ENCODE assay signal across 8 mouse cellular contexts in genomic region chr9:21962416-21963059, GRCm38 (mm10). TPM values are rescaled to one million over a fixed set of nuclear protein-coding genes. Genes with fewer than 3 reads are reported as not detected.
A peak's percentile ranks its signal among the peaks of the same experiment; 100 is the strongest.
DNase-seq lines count a peak whose midpoint lies in the region; ATAC-seq and TF ChIP-seq lines count a peak whose summit lies in the region.

No protein-coding gene starts in this region.

- no peaks in the 10 kb centered on the region for H3K9me3 ChIP-seq in forebrain, embryonic 16.5 days (ENCODE audit: control insufficient read depth, low read length)
- H3K9me3 ChIP-seq in hindbrain, embryonic 12.5 days (replicated peaks): no peaks in the 10 kb centered on the region

- 6% methylated on average over 34 of the region's 34 CpGs for WGBS in cerebellum, adult 2 months
- WGBS in forebrain, embryonic 16.5 days: 3% methylated on average over 34 of the region's 34 CpGs
- WGBS in hindbrain, embryonic 12.5 days: 4% methylated on average over 34 of the region's 34 CpGs

- TF ChIP-seq CTCF in cerebellum, adult 2 months (IDR thresholded peaks at IDR 0.05; ENCODE audit: borderline replicate concordance, insufficient read depth, low read depth, low read length): peak; percentile 7; the same call in 1 of the 2 replicates

- no peak for TF ChIP-seq POLR2A in cerebellum, adult 2 months (IDR thresholded peaks at IDR 0.05; ENCODE audit: borderline replicate concordance, insufficient read depth, low read length)

- H3K4me3 ChIP-seq in cerebellum, adult 2 months (replicated peaks; ENCODE audit: insufficient read depth, low read depth, low read length): peak overlapping the region; percentile 50
- H3K4me3 ChIP-seq in forebrain, embryonic 16.5 days (replicated peaks; ENCODE audit: low read length): peak overlapping the region; percentile 44
- peak overlapping the region; percentile 37 for H3K4me3 ChIP-seq in hindbrain, embryonic 12.5 days

- peak overlapping the region; percentile 76 for H3K4me2 ChIP-seq in forebrain, embryonic 16.5 days (ENCODE audit: low read length)
- H3K4me2 ChIP-seq in hindbrain, embryonic 12.5 days (replicated peaks): peak overlapping the region; percentile 59

- peak overlapping the region; percentile 47 for H3K9ac ChIP-seq in forebrain, embryonic 16.5 days (replicated peaks; ENCODE audit: low read depth, low read length)
- peak overlapping the region; percentile 39 for H3K9ac ChIP-seq in hindbrain, embryonic 12.5 days

- peaks cover 12% of the 10 kb centered on the region for H3K4me1 ChIP-seq in cerebellum, adult 2 months (ENCODE audit: control insufficient read depth, insufficient read depth, low read length)
- peaks cover 16% of the 10 kb centered on the region for H3K4me1 ChIP-seq in forebrain, embryonic 16.5 days (replicated peaks; ENCODE audit: control insufficient read depth, insufficient read depth, low read length)
- H3K4me1 ChIP-seq in hindbrain, embryonic 12.5 days: peaks cover 24% of the 10 kb centered on the region

- peak overlapping the region; percentile 17; the same call in 1 of the 2 replicates for H3K27ac ChIP-seq in cerebellum, adult 2 months (ENCODE audit: insufficient read depth, low read length)
- H3K27ac ChIP-seq in forebrain, embryonic 16.5 days (ENCODE audit: low read length): no peak overlapping the region
- no peak overlapping the region for H3K27ac ChIP-seq in hindbrain, embryonic 12.5 days

- ATAC-seq in forebrain, embryonic 16.5 days: peak; percentile 79
- ATAC-seq in hindbrain, embryonic 12.5 days (ENCODE audit: low FRiP score): peak; percentile 70

- no peaks in the 10 kb centered on the region for H3K27me3 ChIP-seq in cerebellum, adult 2 months (ENCODE audit: control insufficient read depth, insufficient read depth, low read length)
- H3K27me3 ChIP-seq in forebrain, embryonic 16.5 days (replicated peaks; ENCODE audit: control insufficient read depth, insufficient read depth, low read length): peaks cover 38% of the 10 kb centered on the region
- peaks cover 55% of the 10 kb centered on the region for H3K27me3 ChIP-seq in hindbrain, embryonic 12.5 days

- peak; percentile 48 for DNase-seq in MN1 (ENCODE audit: low spot score)
- DNase-seq in cerebellum, adult 2 months: peak; percentile 67 to 69
- peak; percentile 77 to 78 for DNase-seq in layer of hippocampus, postnatal 36 days
- peak; percentile 56 for DNase-seq in lung, postnatal 25 days (ENCODE audit: low spot score)
- peak; percentile 74 for DNase-seq in retina, postnatal 1 day
- DNase-seq in thymus, postnatal 36 days: peak; percentile 61 to 73

- H3K36me3 ChIP-seq in forebrain, embryonic 16.5 days (ENCODE audit: control insufficient read depth, insufficient read depth): no peaks in the 10 kb centered on the region
- no peaks in the 10 kb centered on the region for H3K36me3 ChIP-seq in hindbrain, embryonic 12.5 days

RNA-seq across cellular contexts. Expression of gene Epor, which starts 0.8 kb away (rescaled TPM):
- polyA plus RNA-seq in cerebellum, adult 2 months (2012; rRNA removed): 9.2 and 10.4 TPM in 2 replicates
- 1.6 and 1.8 TPM in 2 replicates for polyA plus RNA-seq in forebrain, embryonic 16.5 days (2015; fragmentation: Nextera tagmentation; extraction: Ambion mirVana)
- polyA plus RNA-seq in hindbrain, embryonic 12.5 days (2016; fragmentation: Nextera tagmentation; extraction: Ambion mirVana): 4.3 TPM in 2 replicates
- total RNA-seq in layer of hippocampus, postnatal 36 days (2021): 10 to 100 TPM in 1 of 2 experiments, 1 to 10 TPM in 1; 9.1 to 10.6 TPM

RNA-seq across cellular contexts. Expression of gene Swsap1, which starts 7.0 kb away (rescaled TPM):
- polyA plus RNA-seq in cerebellum, adult 2 months (2012; rRNA removed): 12.2 and 12.8 TPM in 2 replicates
- polyA plus RNA-seq in forebrain, embryonic 16.5 days (2015; fragmentation: Nextera tagmentation; extraction: Ambion mirVana): 9.0 and 12.5 TPM in 2 replicates
- polyA plus RNA-seq in hindbrain, embryonic 12.5 days (2016; fragmentation: Nextera tagmentation; extraction: Ambion mirVana): 7.2 and 9.5 TPM in 2 replicates
- total RNA-seq in layer of hippocampus, postnatal 36 days (2021): 10 to 100 TPM; 14.7 to 15.9 TPM

RNA-seq across cellular contexts. Expression of gene Plppr2, which starts 25.7 kb away (rescaled TPM):
- polyA plus RNA-seq in cerebellum, adult 2 months (2012; rRNA removed): 97.5 and 106 TPM in 2 replicates
- 74.1 and 89.9 TPM in 2 replicates for polyA plus RNA-seq in forebrain, embryonic 16.5 days (2015; fragmentation: Nextera tagmentation; extraction: Ambion mirVana)
- 48.3 and 54.9 TPM in 2 replicates for polyA plus RNA-seq in hindbrain, embryonic 12.5 days (2016; fragmentation: Nextera tagmentation; extraction: Ambion mirVana)
- total RNA-seq in layer of hippocampus, postnatal 36 days (2021): 100 to 1,000 TPM; 303 to 315 TPM

RNA-seq across cellular contexts. Expression of gene Rgl3, which starts 26.7 kb away (rescaled TPM):
- polyA plus RNA-seq in cerebellum, adult 2 months (2012; rRNA removed): 67.6 and 83.3 TPM in 2 replicates
- polyA plus RNA-seq in forebrain, embryonic 16.5 days (2015; fragmentation: Nextera tagmentation; extraction: Ambion mirVana): 0.76 and 1.5 TPM in 2 replicates
- polyA plus RNA-seq in hindbrain, embryonic 12.5 days (2016; fragmentation: Nextera tagmentation; extraction: Ambion mirVana): 1.9 TPM in 2 replicates
- total RNA-seq in layer of hippocampus, postnatal 36 days (2021): 1 to 10 TPM; 1.7 to 1.9 TPM

RNA-seq across cellular contexts. Expression of gene Tmem205, which starts 35.2 kb away (rescaled TPM):
- 62.5 and 64.1 TPM in 2 replicates for polyA plus RNA-seq in cerebellum, adult 2 months (2012; rRNA removed)
- 47.7 and 54.8 TPM in 2 replicates for polyA plus RNA-seq in forebrain, embryonic 16.5 days (2015; fragmentation: Nextera tagmentation; extraction: Ambion mirVana)
- 37.0 and 37.5 TPM in 2 replicates for polyA plus RNA-seq in hindbrain, embryonic 12.5 days (2016; fragmentation: Nextera tagmentation; extraction: Ambion mirVana)
- total RNA-seq in layer of hippocampus, postnatal 36 days (2021): 10 to 100 TPM; 41.0 to 44.6 TPM
